Comparison of ENCODE assay signal across 8 mouse cellular contexts in the genomic region with DNA sequence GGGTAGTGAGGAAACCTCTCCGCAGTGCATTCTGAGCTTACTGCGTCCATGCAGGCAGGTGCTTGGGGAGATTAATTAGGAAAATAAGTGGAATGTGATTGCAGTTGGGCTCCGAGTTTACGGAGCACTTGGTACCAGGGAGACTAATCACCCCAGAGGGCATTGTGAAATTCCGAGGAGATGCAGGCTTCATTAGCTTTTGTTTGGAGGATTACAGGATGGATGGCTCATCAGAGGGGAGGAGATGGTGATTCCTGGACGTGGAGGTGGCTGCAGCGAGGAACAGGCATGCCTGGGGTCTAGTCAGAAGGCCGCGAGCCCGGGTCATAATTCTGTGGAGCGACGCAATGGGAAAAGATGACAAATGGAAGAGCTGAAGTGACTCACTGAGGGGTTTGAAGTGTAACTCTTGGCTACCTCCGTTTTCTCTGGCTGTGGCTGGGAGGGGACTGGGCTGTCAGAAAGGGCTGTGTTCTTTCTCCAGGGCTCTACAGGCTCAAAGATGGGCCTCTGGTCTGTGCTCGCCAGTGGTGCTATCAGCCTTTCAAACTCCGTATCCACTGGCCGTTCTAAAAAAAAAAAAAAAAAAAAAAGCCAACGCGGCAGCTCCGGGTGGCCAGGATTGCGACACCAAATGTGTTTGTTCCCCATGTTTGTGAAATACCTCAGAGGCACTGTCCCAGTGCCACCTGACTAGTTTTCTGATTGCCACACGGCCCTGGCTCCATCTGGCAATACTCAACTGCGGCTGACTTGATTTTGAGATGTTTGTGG.
DNase-seq lines count a peak whose midpoint lies in the region; ATAC-seq and TF ChIP-seq lines count a peak whose summit lies in the region.

No protein-coding gene starts in this region.

- ATAC-seq in intestine, embryonic 14.5 days (replicated peaks; ENCODE audit: low FRiP score, low TSS enrichment, low read depth), result no peak
- peak; percentile 56 for ATAC-seq in liver, embryonic 15.5 days (ENCODE audit: insufficient read depth)
- peak; percentile 31; the same call in 1 of the 2 replicates for ATAC-seq in neural tube, embryonic 11.5 days (ENCODE audit: insufficient read depth, low FRiP score, low TSS enrichment)

- TF ChIP-seq CTCF in gastrocnemius, adult 2 months (IDR thresholded peaks at IDR 0.05), result no peak

- H3K27me3 ChIP-seq in intestine, embryonic 14.5 days (replicated peaks; ENCODE audit: control insufficient read depth, insufficient read depth, low read length), result no peaks in the 10 kb centered on the region
- H3K27me3 ChIP-seq in liver, embryonic 15.5 days, result no peaks in the 10 kb centered on the region
- no peaks in the 10 kb centered on the region for H3K27me3 ChIP-seq in neural tube, embryonic 11.5 days (ENCODE audit: control insufficient read depth, insufficient read depth, low read length)

- peak overlapping the region; percentile 38 for H3K4me3 ChIP-seq in gastrocnemius, adult 2 months
- H3K4me3 ChIP-seq in intestine, embryonic 14.5 days (ENCODE audit: low read depth, low read length), result no peak overlapping the region
- no peak overlapping the region for H3K4me3 ChIP-seq in liver, embryonic 15.5 days (replicated peaks)
- H3K4me3 ChIP-seq in neural tube, embryonic 11.5 days (ENCODE audit: low read depth, low read length), result no peak overlapping the region

- peak; percentile 33 for DNase-seq in urinary bladder, adult 2 months (ENCODE audit: low spot score)
- DNase-seq in urinary bladder, postnatal 4 days (ENCODE audit: low spot score in 2 of 2), result no peak
- peak; percentile 80 for DNase-seq in gastrocnemius, adult 2 months
- no peak for DNase-seq in intestine, embryonic 14.5 days (ENCODE audit: low spot score)
- DNase-seq in neural tube, embryonic 11.5 days (ENCODE audit: low spot score), result peak; percentile 34
- no peak for DNase-seq in spleen, adult 18-20 months
- DNase-seq in cerebellum, adult 8-10 months, result no peak

- peak overlapping the region; percentile 32 for H3K4me2 ChIP-seq in intestine, embryonic 14.5 days (ENCODE audit: low read length)
- H3K4me2 ChIP-seq in liver, embryonic 15.5 days, result peak overlapping the region; percentile 29
- H3K4me2 ChIP-seq in neural tube, embryonic 11.5 days (ENCODE audit: low read depth), result peak overlapping the region; percentile 39

- intact Hi-C loops in gastrocnemius, adult 2 months (cut with DNase I), result loop anchor here (5.0 kb wide), 1 partner anchor 97 kb away; no protein-coding TSS in a partner anchor

- H3K27ac ChIP-seq in gastrocnemius, adult 2 months, result peak overlapping the region; percentile 77
- no peak overlapping the region for H3K27ac ChIP-seq in intestine, embryonic 14.5 days (ENCODE audit: low read depth)
- peak overlapping the region; percentile 81 for H3K27ac ChIP-seq in liver, embryonic 15.5 days (replicated peaks)
- H3K27ac ChIP-seq in neural tube, embryonic 11.5 days (ENCODE audit: low read depth, low read length), result no peak overlapping the region

- H3K36me3 ChIP-seq in intestine, embryonic 14.5 days (ENCODE audit: control insufficient read depth, insufficient read depth, low read length), result no peaks in the 10 kb centered on the region
- H3K36me3 ChIP-seq in liver, embryonic 15.5 days (replicated peaks), result no peaks in the 10 kb centered on the region
- no peaks in the 10 kb centered on the region for H3K36me3 ChIP-seq in neural tube, embryonic 11.5 days (ENCODE audit: control insufficient read depth, insufficient read depth, low read length)

- 9% methylated on average over 22 of the region's 22 CpGs for WGBS in intestine, embryonic 14.5 days
- WGBS in liver, embryonic 15.5 days (ENCODE audit: insufficient replicate concordance), result 9% methylated on average over 22 of the region's 22 CpGs
- WGBS in neural tube, embryonic 11.5 days, result 15% methylated on average over 22 of the region's 22 CpGs

- H3K9me3 ChIP-seq in intestine, embryonic 14.5 days (ENCODE audit: control insufficient read depth, low read length), result no peaks in the 10 kb centered on the region
- no peaks in the 10 kb centered on the region for H3K9me3 ChIP-seq in liver, embryonic 15.5 days (replicated peaks)
- H3K9me3 ChIP-seq in neural tube, embryonic 11.5 days (ENCODE audit: control insufficient read depth, low read length), result no peaks in the 10 kb centered on the region

- H3K9ac ChIP-seq in intestine, embryonic 14.5 days (ENCODE audit: low read length), result no peak overlapping the region
- H3K9ac ChIP-seq in liver, embryonic 15.5 days, result no peak overlapping the region
- no peak overlapping the region for H3K9ac ChIP-seq in neural tube, embryonic 11.5 days (ENCODE audit: low read length)

- H3K4me1 ChIP-seq in intestine, embryonic 14.5 days (replicated peaks; ENCODE audit: control insufficient read depth, insufficient read depth, low read length), result peaks cover 19% of the 10 kb centered on the region
- peaks cover 26% of the 10 kb centered on the region for H3K4me1 ChIP-seq in liver, embryonic 15.5 days (replicated peaks)
- H3K4me1 ChIP-seq in neural tube, embryonic 11.5 days (ENCODE audit: control insufficient read depth, insufficient read depth, low read length), result no peaks in the 10 kb centered on the region; the same call in 1 of the 2 replicates

Comparison
In these comparisons a context has a peak if more than half of its experiments do, and no peak if none do; other contexts are left out.
1. DNase-seq: peak in urinary bladder, adult 2 months (single experiment), gastrocnemius, adult 2 months (single experiment) and neural tube, embryonic 11.5 days (single experiment); none in urinary bladder, postnatal 4 days (0 of 2), intestine, embryonic 14.5 days (single experiment), spleen, adult 18-20 months (0 of 2) and cerebellum, adult 8-10 months (single experiment).
2. H3K27ac ChIP-seq: peak in gastrocnemius, adult 2 months (single experiment) and liver, embryonic 15.5 days (single experiment); none in intestine, embryonic 14.5 days (single experiment) and neural tube, embryonic 11.5 days (single experiment).
3. Peak in every context shown above with its lines, with median percentiles within 50 percentile points of each other: H3K4me2 ChIP-seq.